Mouse (Mus musculus): ENCODE measurements at regions not wholly inside any gene's neighbourhood (a gene's known extent, or its start where the extent isn't known, plus 50 kb on each side); places are given as distances from the start of the nearest gene placed in this dataset.
A peak's percentile ranks its signal among the peaks of the same experiment; 100 is the strongest.

- 30% methylated on average over 2 of the region's 2 CpGs for WGBS
- Histone ChIP-seq H3K4me1 (no peaks in the 10 kb centered on the region), H3K4me3 (no peak overlapping the region), H3K4me2 (no peak overlapping the region), H3K9me3 (no peaks in the 10 kb centered on the region), H3K27me3 (no peaks in the 10 kb centered on the region), H3K9ac (no peak overlapping the region), H3K27ac (no peak overlapping the region), H3K36me3 (no peaks in the 10 kb centered on the region)
- no peak for ATAC-seq (ENCODE audit: insufficient number of reproducible peaks, insufficient read depth, low FRiP score, low TSS enrichment, low read depth)
Observed at GRCm38 (mm10) chr14:112895561-112895960, 418.8 kb upstream of the Tpm3-rs7 start.

GRCm38 (mm10) chr14:112901171-112901570, 413.2 kb upstream of the Tpm3-rs7 start:
- peak; percentile 52; the same call in 1 of the 2 replicates for ATAC-seq (ENCODE audit: insufficient number of reproducible peaks, insufficient read depth, low FRiP score, low TSS enrichment, low read depth)
- Histone ChIP-seq H3K4me3 (no peak overlapping the region), H3K27me3 (no peaks in the 10 kb centered on the region), H3K9me3 (no peaks in the 10 kb centered on the region), H3K4me2 (no peak overlapping the region), H3K27ac (no peak overlapping the region), H3K36me3 (no peaks in the 10 kb centered on the region), H3K9ac (no peak overlapping the region), H3K4me1 (no peaks in the 10 kb centered on the region)
- WGBS: 59% methylated on average over 1 of the region's 1 CpGs

GRCm38 (mm10) chr14:112917148-112917547, 397.3 kb upstream of the Tpm3-rs7 start:
- no peaks in the 10 kb centered on the region for H3K4me1 ChIP-seq
- H3K4me2 ChIP-seq: no peak overlapping the region
- no peak overlapping the region for H3K4me3 ChIP-seq
- H3K9ac ChIP-seq: no peak overlapping the region
- no peak overlapping the region for H3K27ac ChIP-seq
- H3K27me3 ChIP-seq: no peaks in the 10 kb centered on the region
- WGBS: 100% methylated on average over 1 of the region's 1 CpGs
- no peaks in the 10 kb centered on the region for H3K9me3 ChIP-seq
- no peak for ATAC-seq (ENCODE audit: insufficient number of reproducible peaks, insufficient read depth, low FRiP score, low TSS enrichment, low read depth)
- no peaks in the 10 kb centered on the region for H3K36me3 ChIP-seq

Measured in embryonic facial prominence, embryonic 13.5 days (tissue).